Mouse (Mus musculus): ENCODE data around the gene Prg4. TPM values are rescaled to one million over a fixed set of nuclear protein-coding genes. Genes with fewer than 3 reads are reported as not detected.

Prg4 gene
- polyA plus RNA-seq, 1 experiment: not detected

GRCm38 (mm10) chr1:150469992-150470391 is 4.0 kb upstream of the Prg4 start:
- H3K9me3 ChIP-seq: 0 out of 2 replicates have a peak, but pooled peaks cover 6% of the 10 kb centered on the region
- no peak overlapping the region for H3K4me3 ChIP-seq (replicated peaks)
- no peaks in the 10 kb centered on the region for H3K4me1 ChIP-seq
- no peaks in the 10 kb centered on the region for H3K36me3 ChIP-seq (replicated peaks; ENCODE audit: low read length)
- TF ChIP-seq GATA1 (IDR thresholded peaks at IDR 0.05; ENCODE audit: borderline replicate concordance, low read length) (no peak), FLI1 (IDR thresholded peaks at IDR 0.05; ENCODE audit: low read length) (no peak)
- no peaks in the 10 kb centered on the region for H3K27me3 ChIP-seq (replicated peaks)

GRCm38 (mm10) chr1:150465364-150465763 is 601 bp downstream of the Prg4 start:
- H3K4me3 ChIP-seq (replicated peaks): no peak overlapping the region
- no peaks in the 10 kb centered on the region for H3K9me3 ChIP-seq
- no peaks in the 10 kb centered on the region for H3K36me3 ChIP-seq (replicated peaks; ENCODE audit: low read length)
- TF ChIP-seq GATA1 (IDR thresholded peaks at IDR 0.05; ENCODE audit: borderline replicate concordance, low read length): no peak
- no peak for TF ChIP-seq FLI1 (IDR thresholded peaks at IDR 0.05; ENCODE audit: low read length)
- no peaks in the 10 kb centered on the region for H3K27me3 ChIP-seq (replicated peaks)
- no peaks in the 10 kb centered on the region for H3K4me1 ChIP-seq

- no peak overlapping the region for H3K4me3 ChIP-seq (replicated peaks)
- H3K4me1 ChIP-seq: peaks cover 4% of the 10 kb centered on the region; the same call in 1 of the 2 replicates
- no peak for TF ChIP-seq GATA1 (IDR thresholded peaks at IDR 0.05; ENCODE audit: borderline replicate concordance, low read length)
- TF ChIP-seq FLI1 (IDR thresholded peaks at IDR 0.05; ENCODE audit: low read length): no peak
- no peaks in the 10 kb centered on the region for H3K27me3 ChIP-seq (replicated peaks)
- H3K9me3 ChIP-seq: no peaks in the 10 kb centered on the region
- no peaks in the 10 kb centered on the region for H3K36me3 ChIP-seq (replicated peaks; ENCODE audit: low read length)
These were observed 2.3 kb downstream of the Prg4 start for GRCm38 (mm10) chr1:150463691-150464090.

- peaks cover 4% of the 10 kb centered on the region; the same call in 1 of the 2 replicates for H3K4me1 ChIP-seq
- H3K27me3 ChIP-seq (replicated peaks): no peaks in the 10 kb centered on the region
- TF ChIP-seq GATA1 (IDR thresholded peaks at IDR 0.05; ENCODE audit: borderline replicate concordance, low read length) (no peak), FLI1 (IDR thresholded peaks at IDR 0.05; ENCODE audit: low read length) (no peak)
- H3K36me3 ChIP-seq (replicated peaks; ENCODE audit: low read length): no peaks in the 10 kb centered on the region
- H3K9me3 ChIP-seq: no peaks in the 10 kb centered on the region
- no peak overlapping the region for H3K4me3 ChIP-seq (replicated peaks)
These were observed 2.9 kb downstream of the Prg4 start for GRCm38 (mm10) chr1:150463068-150463467.

- no peaks in the 10 kb centered on the region for H3K36me3 ChIP-seq (replicated peaks; ENCODE audit: low read length)
- H3K4me1 ChIP-seq: peaks cover 4% of the 10 kb centered on the region; the same call in 1 of the 2 replicates
- H3K4me3 ChIP-seq (replicated peaks): no peak overlapping the region
- H3K9me3 ChIP-seq: no peaks in the 10 kb centered on the region
- no peaks in the 10 kb centered on the region for H3K27me3 ChIP-seq (replicated peaks)
- TF ChIP-seq FLI1 (IDR thresholded peaks at IDR 0.05; ENCODE audit: low read length) (no peak), GATA1 (IDR thresholded peaks at IDR 0.05; ENCODE audit: borderline replicate concordance, low read length) (no peak)
These were observed 5.4 kb downstream of the Prg4 start for GRCm38 (mm10) chr1:150460595-150460994.

- TF ChIP-seq FLI1 (IDR thresholded peaks at IDR 0.05; ENCODE audit: low read length) (no peak), GATA1 (IDR thresholded peaks at IDR 0.05; ENCODE audit: borderline replicate concordance, low read length) (no peak)
- no peaks in the 10 kb centered on the region for H3K9me3 ChIP-seq
- H3K27me3 ChIP-seq (replicated peaks): no peaks in the 10 kb centered on the region
- peaks cover 4% of the 10 kb centered on the region; the same call in 1 of the 2 replicates for H3K4me1 ChIP-seq
- H3K36me3 ChIP-seq (replicated peaks; ENCODE audit: low read length): no peaks in the 10 kb centered on the region
- no peak overlapping the region for H3K4me3 ChIP-seq (replicated peaks)
These were observed 6.4 kb downstream of the Prg4 start for GRCm38 (mm10) chr1:150459599-150459998.

GRCm38 (mm10) chr1:150458977-150459376 is 7.0 kb downstream of the Prg4 start:
- Histone ChIP-seq H3K4me1 (peaks cover 4% of the 10 kb centered on the region; the same call in 1 of the 2 replicates), H3K36me3 (replicated peaks; ENCODE audit: low read length) (no peaks in the 10 kb centered on the region), H3K4me3 (replicated peaks) (no peak overlapping the region), H3K27me3 (replicated peaks) (no peaks in the 10 kb centered on the region), H3K9me3 (no peaks in the 10 kb centered on the region)
- TF ChIP-seq GATA1 (IDR thresholded peaks at IDR 0.05; ENCODE audit: borderline replicate concordance, low read length) (no peak), FLI1 (IDR thresholded peaks at IDR 0.05; ENCODE audit: low read length) (no peak)

GRCm38 (mm10) chr1:150441731-150442130 is 24.2 kb downstream of the Prg4 start:
- Histone ChIP-seq H3K36me3 (replicated peaks; ENCODE audit: low read length) (peaks cover 99% of the 10 kb centered on the region), H3K4me1 (no peaks in the 10 kb centered on the region), H3K27me3 (replicated peaks) (no peaks in the 10 kb centered on the region), H3K4me3 (replicated peaks) (no peak overlapping the region), H3K9me3 (no peaks in the 10 kb centered on the region)
- TF ChIP-seq GATA1 (IDR thresholded peaks at IDR 0.05; ENCODE audit: borderline replicate concordance, low read length): no peak
- TF ChIP-seq FLI1 (IDR thresholded peaks at IDR 0.05; ENCODE audit: low read length): no peak

- Histone ChIP-seq H3K4me1 (no peaks in the 10 kb centered on the region), H3K27me3 (replicated peaks) (no peaks in the 10 kb centered on the region), H3K36me3 (replicated peaks; ENCODE audit: low read length) (peaks cover 99% of the 10 kb centered on the region), H3K9me3 (no peaks in the 10 kb centered on the region), H3K4me3 (replicated peaks) (no peak overlapping the region)
- TF ChIP-seq FLI1 (IDR thresholded peaks at IDR 0.05; ENCODE audit: low read length) (no peak), GATA1 (IDR thresholded peaks at IDR 0.05; ENCODE audit: borderline replicate concordance, low read length) (no peak)
These were observed 27.3 kb downstream of the Prg4 start for GRCm38 (mm10) chr1:150438641-150439040.

GRCm38 (mm10) chr1:150426216-150426615 is 39.7 kb downstream of the Prg4 start:
- no peaks in the 10 kb centered on the region for H3K27me3 ChIP-seq (replicated peaks)
- H3K4me1 ChIP-seq: no peaks in the 10 kb centered on the region; the same call in 1 of the 2 replicates
- TF ChIP-seq GATA1 (IDR thresholded peaks at IDR 0.05; ENCODE audit: borderline replicate concordance, low read length): no peak
- TF ChIP-seq FLI1 (IDR thresholded peaks at IDR 0.05; ENCODE audit: low read length): no peak
- H3K36me3 ChIP-seq (replicated peaks; ENCODE audit: low read length): peaks cover 98% of the 10 kb centered on the region
- no peaks in the 10 kb centered on the region for H3K9me3 ChIP-seq
- no peak overlapping the region for H3K4me3 ChIP-seq (replicated peaks)

GRCm38 (mm10) chr1:150425665-150426064 is 40.3 kb downstream of the Prg4 start:
- TF ChIP-seq FLI1 (IDR thresholded peaks at IDR 0.05; ENCODE audit: low read length): no peak
- no peak for TF ChIP-seq GATA1 (IDR thresholded peaks at IDR 0.05; ENCODE audit: borderline replicate concordance, low read length)
- H3K4me3 ChIP-seq (replicated peaks): no peak overlapping the region
- H3K36me3 ChIP-seq (replicated peaks; ENCODE audit: low read length): peaks cover 99% of the 10 kb centered on the region
- no peaks in the 10 kb centered on the region; the same call in 1 of the 2 replicates for H3K4me1 ChIP-seq
- no peaks in the 10 kb centered on the region for H3K9me3 ChIP-seq
- H3K27me3 ChIP-seq (replicated peaks): no peaks in the 10 kb centered on the region

Data from megakaryocyte, embryonic 14.5 days (primary cell).